Mouse (Mus musculus): ENCODE measurements at regions not wholly inside any gene's neighbourhood (a gene's known extent, or its start where the extent isn't known, plus 50 kb on each side); places are given as distances from the start of the nearest gene placed in this dataset.

DNA sequence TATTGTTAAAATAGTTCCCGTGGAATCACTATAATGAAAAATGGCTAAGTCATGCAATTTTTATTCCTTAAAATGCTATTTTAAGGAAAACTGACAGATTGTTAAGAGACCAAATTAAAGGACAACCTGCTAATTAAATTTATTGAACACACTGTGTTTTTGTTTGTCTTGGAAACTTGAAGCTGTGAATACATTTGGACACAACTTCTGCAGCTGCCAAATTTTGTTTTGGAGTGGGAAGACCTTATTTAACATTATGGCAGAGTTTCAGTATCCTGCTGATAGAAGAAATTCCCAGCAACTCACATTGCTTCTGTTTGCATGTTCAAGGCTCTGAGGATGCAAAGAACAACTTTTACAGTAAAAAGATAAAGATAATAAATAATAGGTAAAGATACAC, 301.6 kb upstream of the 1700015G11Rik start:
- no peak for DNase-seq (ENCODE audit: extremely low spot score in 1 of 2, low spot score in 2 of 2)
- intact Hi-C loops (cut with DNase I), result no loop called here

DNA sequence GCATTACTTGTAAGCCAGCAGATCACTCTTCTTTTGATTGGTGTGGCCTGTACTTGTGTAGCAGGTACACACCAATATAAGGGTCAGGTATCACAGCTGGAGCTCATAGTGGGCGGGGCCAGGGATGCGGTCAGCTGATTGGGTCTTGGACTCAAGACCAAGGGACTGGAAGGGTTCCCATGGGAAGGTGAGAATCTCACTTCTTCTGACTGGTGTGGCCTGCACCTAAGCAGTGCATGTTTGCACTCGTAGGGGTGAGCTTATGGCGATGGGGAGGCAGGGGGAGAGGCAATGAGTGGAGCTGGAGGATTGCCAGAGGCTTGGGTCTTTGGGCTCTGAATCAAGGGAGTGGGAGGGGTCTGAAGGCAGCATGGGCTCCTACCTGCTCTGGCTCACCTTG, 262.7 kb upstream of the 1700015G11Rik start:
- peak in 1 of 2 experiments; percentile 14 for DNase-seq (ENCODE audit: extremely low spot score in 1 of 2, low spot score in 2 of 2)
- intact Hi-C loops (cut with DNase I), result no loop called here

DNA sequence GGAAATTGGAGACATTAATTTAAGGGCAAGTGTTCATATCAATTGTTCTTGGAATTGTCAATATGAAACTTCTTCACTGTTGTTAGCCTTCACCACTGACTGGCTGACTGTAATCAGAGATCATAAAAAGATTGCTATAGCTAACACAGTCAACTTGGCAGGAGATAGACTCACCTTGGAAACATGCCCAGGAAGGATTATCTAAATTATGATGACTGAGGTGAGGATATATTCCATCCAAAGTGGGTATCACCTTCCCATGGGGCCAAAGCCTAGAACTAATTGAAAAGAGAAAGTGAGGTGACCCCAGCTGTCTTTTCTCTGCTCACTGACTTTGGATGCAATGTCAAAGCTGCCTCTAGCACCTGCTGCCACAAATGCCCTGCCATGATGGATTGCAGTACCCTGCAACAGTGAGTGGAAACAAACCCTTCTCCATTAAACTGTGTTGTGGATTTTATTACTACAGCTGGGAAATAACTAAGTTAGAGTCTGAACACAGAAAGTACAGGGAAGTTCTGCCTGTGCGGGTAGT, 240.9 kb upstream of the 1700015G11Rik start:
- DNase-seq (ENCODE audit: extremely low spot score in 1 of 2, low spot score in 2 of 2), result no peak
- intact Hi-C loops (cut with DNase I), result no loop called here

DNA sequence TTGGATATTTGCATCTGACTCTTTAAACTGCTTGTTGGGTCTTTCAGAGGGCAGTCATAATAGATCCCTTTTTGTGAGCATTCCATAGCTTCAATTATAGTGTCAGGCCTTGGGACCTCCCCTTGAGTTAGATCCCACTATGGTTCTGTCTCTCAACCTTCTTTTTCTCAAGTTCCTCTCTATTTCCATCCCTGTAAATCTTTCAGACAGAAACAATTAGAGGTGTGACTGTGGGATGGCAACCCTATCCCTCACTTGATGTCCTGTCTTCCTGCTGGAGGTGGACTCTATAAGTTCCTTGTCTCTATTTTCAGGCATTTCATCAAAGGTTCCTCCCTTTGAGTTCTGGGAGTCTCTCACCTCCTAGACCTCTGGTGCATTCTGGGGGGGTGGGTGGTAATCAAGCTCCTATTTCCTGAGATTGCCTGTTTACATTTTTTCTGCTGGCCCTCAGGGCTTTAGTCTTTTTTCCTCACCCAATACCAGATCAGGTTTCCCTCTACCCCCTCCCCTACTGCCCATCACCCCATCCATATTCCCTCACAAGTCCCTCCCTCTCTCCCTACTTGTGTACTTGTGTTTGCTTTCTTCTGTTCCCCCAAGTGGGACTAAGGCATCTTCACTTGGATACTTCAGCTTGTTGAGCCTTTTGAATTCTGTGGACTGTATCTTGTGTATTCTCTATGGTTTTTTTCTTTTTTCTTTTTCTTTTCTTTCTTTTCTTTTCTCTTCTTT, 237.1 kb upstream of the 1700015G11Rik start:
- intact Hi-C loops (cut with DNase I), result no loop called here

More for the DNA sequence above, 237.1 kb upstream of the 1700015G11Rik start:
- no peak for DNase-seq (ENCODE audit: extremely low spot score in 1 of 2, low spot score in 2 of 2)
